Mouse (Mus musculus) thymus, adult 2 months (tissue): ENCODE results near the gene Rps25.

Source experiments
- CTCF ChIP-seq: fragments of 200-500 bp; IDR thresholded peaks from 2 replicates; pipeline ENCODE4 v1.5.1; 2012; ENCODE audit warnings: mild to moderate bottlenecking, control low read depth, low read length, moderate library complexity, borderline replicate concordance; ENCODE audit not compliant: control insufficient read depth, poor library complexity, insufficient read depth; ENCODE audit errors: extremely low read depth
- POLR2A ChIP-seq: fragments of 200-500 bp; IDR thresholded peaks from 2 replicates; pipeline ENCODE4 v1.6.1; 2012; ENCODE audit warnings: mild to moderate bottlenecking, low read length, control low read depth, moderate library complexity; ENCODE audit not compliant: control insufficient read depth, poor library complexity, insufficient read depth; ENCODE audit errors: extremely low read depth

DNA sequence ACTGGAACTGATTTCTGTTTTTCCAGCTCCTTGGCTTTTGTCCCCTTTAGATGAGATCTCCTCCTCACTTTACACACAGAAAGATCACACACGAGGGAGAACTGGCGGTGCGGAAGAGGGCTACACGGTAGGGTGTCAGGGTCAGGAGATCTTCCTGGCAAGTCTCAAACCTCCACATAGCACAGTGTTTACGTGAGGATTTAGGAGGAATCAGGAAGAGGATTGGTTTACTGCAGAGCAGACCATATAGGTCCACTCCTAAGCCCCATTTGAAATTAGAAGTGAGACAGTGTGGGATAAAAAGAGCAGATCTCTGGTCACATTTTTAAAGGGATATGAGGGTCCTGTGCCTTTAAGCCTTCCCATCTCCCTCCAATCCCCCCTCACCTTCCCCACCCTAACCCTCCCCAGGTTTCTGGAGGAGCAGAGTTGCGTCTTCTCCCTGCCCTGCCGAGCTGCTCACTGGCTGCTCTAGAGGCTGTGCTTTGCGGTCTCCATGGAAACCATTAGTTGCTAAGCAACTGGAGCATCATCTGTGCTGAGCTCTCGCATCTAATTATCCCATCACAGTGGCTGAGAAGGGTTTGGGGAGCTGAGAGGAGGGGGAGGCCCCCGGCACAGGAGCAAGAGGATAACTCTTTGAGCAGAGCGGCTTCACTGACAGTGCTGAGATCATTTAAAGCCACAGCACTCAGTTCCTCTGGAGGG is 50.2 kb downstream of the Rps25 start:
- TF ChIP-seq CTCF (no peak), POLR2A (no peak)
